Mouse (Mus musculus) embryonic facial prominence, embryonic 14.5 days (tissue): ENCODE results near the gene Gdap2. TPM values are rescaled to one million over a fixed set of nuclear protein-coding genes. Genes with fewer than 3 reads are reported as not detected.

ENCODE experiments used
- ATAC-seq: fragments of 200-750 bp; cut with Nextera tagmentation; 2 replicates; pipeline ENCODE4 v1.8.0; 2017; ENCODE audit warnings: low read depth, moderate number of reproducible peaks, moderate TSS enrichment
- DNase-seq: peaks from one replicate; pipeline ENCODE4 v3.0.0-alpha.2; 2015; ENCODE audit warnings: low spot score
- H3K27ac ChIP-seq: fragments of 300-500 bp; sonication (generic); replicated peaks from 2 replicates; pipeline ENCODE4 v1.5.1; 2014; ENCODE audit warnings: low read depth, mild to moderate bottlenecking, low read length, moderate library complexity
- H3K27me3 ChIP-seq: fragments of 300-500 bp; sonication (generic); replicated peaks from 2 replicates; pipeline ENCODE4 v1.6.1; 2014; ENCODE audit warnings: low read length; ENCODE audit not compliant: control insufficient read depth, insufficient read depth
- H3K36me3 ChIP-seq: fragments of 300-500 bp; sonication (generic); 2 replicates; pipeline ENCODE4 v1.6.1; 2014; ENCODE audit warnings: low read length, mixed read lengths; ENCODE audit not compliant: control insufficient read depth, insufficient read depth
- H3K4me1 ChIP-seq: fragments of 300-500 bp; sonication (generic); 2 replicates; pipeline ENCODE4 v1.6.1; 2014; ENCODE audit warnings: antibody characterized with exemption, low read length; ENCODE audit not compliant: control insufficient read depth, insufficient read depth
- H3K4me2 ChIP-seq: fragments of 300-500 bp; sonication (generic); 2 replicates; pipeline ENCODE4 v1.6.1; 2014; ENCODE audit warnings: low read depth, mild to moderate bottlenecking, low read length, moderate library complexity, mixed read lengths
- H3K4me3 ChIP-seq: fragments of 300-500 bp; sonication (generic); 2 replicates; pipeline ENCODE4 v1.5.1; 2014; ENCODE audit warnings: low read depth, mild to moderate bottlenecking, low read length
- H3K9ac ChIP-seq: fragments of 300-500 bp; sonication (generic); 2 replicates; pipeline ENCODE4 v1.6.1; 2014; ENCODE audit warnings: low read depth, mild to moderate bottlenecking, low read length, moderate library complexity, mixed read lengths
- H3K9me3 ChIP-seq: fragments of 300-500 bp; sonication (generic); 2 replicates; pipeline ENCODE4 v1.6.1; 2016; ENCODE audit warnings: low read length; ENCODE audit not compliant: control insufficient read depth
- WGBS: fragments of 180-500 bp; shearing (Covaris S2); extraction: QIAGEN DNeasy Blood & Tissue Kit; methylation state at CpG from one replicate; pipeline ENCODE4 v1.1.7; 2014; 5-methylcytosine and 5-hydroxymethylcytosine counted together
- polyA plus RNA-seq: library from polyadenylated mRNA; unstranded; fragments of >200 nt; fragmentation: Nextera tagmentation; extraction: Ambion mirVana; gene quantifications from 2 replicates; pipeline ENCODE4 v1.2.1, GENCODE M21; 2014

Gene Gdap2
- polyA plus RNA-seq, 1 experiment from 2014 or later: 33.1 TPM

DNA sequence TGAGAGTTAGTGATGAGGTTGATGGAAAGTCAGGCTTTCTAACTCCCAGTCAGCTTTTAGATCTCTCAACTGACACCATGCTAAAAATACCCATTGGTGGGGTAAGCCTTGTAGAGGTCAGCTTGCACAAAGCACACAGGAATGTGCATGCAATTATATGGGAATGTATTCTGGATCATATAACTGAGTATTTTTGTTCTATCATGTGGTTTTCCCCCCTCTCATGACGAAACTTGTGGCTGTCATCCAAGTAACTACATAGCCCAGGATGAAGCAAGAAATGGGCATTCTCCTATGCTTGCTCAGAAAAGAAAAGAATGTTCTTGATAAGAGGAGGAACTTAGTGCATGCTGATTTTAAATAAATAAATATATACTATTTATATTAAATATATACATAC lies 65.3 kb downstream of the Gdap2 start:
- Histone ChIP-seq H3K36me3 (no peaks in the 10 kb centered on the region), H3K27me3 (no peaks in the 10 kb centered on the region), H3K9ac (no peak overlapping the region), H3K9me3 (no peaks in the 10 kb centered on the region), H3K27ac (no peak overlapping the region), H3K4me2 (no peak overlapping the region), H3K4me1 (no peaks in the 10 kb centered on the region), H3K4me3 (no peak overlapping the region)
- 20% methylated on average over 1 of the region's 1 CpGs for WGBS
- peak; percentile 75 for DNase-seq
- ATAC-seq: peak; percentile 70

DNA sequence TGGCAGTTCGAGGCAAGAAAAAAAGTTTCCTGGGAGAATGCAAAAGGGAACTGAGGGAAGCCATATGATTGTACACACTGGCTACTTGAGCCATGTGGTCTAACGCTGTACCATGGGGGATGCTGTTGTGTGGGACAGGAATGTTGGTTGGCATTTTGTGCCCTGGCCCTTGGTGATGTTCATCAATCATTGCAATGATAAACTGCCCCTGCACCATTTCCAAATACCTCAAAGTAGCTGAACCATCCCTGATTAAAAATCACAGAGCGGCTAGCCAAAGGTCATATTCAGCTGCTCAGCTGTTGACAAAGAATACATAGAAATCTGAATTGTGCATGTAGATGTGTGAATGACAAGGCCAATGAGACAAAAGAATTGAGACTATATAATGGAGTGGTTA lies 66.8 kb downstream of the Gdap2 start:
- DNase-seq (no peak), ATAC-seq (no peak)
- no peak overlapping the region for H3K4me3 ChIP-seq
- H3K36me3 ChIP-seq: no peaks in the 10 kb centered on the region
- H3K27ac ChIP-seq: no peak overlapping the region
- no peak overlapping the region for H3K4me2 ChIP-seq
- no peaks in the 10 kb centered on the region for H3K4me1 ChIP-seq
- no peaks in the 10 kb centered on the region for H3K27me3 ChIP-seq
- 75% methylated on average over 3 of the region's 3 CpGs for WGBS
- H3K9ac ChIP-seq: no peak overlapping the region
- no peaks in the 10 kb centered on the region for H3K9me3 ChIP-seq

DNA sequence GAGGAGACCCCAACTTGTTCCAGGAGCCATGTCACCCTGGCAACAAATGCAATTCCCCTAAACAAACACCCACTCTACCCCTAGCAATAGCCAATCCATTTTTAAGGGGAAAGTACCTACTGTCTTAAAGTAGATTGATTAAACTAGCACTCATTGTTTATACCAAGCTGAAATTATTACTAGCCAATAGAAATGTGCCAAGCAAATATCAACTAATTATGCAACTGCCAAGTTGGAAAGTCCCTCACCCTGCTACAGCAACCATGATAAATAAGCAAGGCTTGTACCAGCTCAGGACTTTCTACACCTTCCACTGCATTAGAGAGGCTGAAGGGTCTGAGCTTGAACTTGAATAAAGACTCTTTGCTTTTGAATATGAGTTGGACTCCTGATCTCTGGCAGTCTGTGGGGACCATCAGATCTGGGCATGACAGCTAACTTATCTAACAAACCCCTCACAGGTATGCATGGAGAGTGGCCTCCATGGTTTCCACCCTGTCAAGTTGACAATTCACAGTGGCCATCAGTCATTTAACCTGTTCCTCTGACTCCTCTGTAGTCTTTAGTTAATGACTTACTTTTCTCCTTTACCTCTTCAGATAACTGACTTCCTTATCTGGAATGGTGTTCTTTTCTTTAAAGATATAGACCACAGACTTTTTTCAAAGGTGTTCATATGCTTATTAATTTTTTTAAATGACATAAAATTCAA lies 74.7 kb downstream of the Gdap2 start:
- Histone ChIP-seq H3K36me3 (no peaks in the 10 kb centered on the region), H3K4me1 (no peaks in the 10 kb centered on the region), H3K4me3 (no peak overlapping the region), H3K9ac (no peak overlapping the region), H3K9me3 (no peaks in the 10 kb centered on the region), H3K27ac (no peak overlapping the region), H3K4me2 (no peak overlapping the region), H3K27me3 (no peaks in the 10 kb centered on the region)
- ATAC-seq: no peak
- no peak for DNase-seq

DNA sequence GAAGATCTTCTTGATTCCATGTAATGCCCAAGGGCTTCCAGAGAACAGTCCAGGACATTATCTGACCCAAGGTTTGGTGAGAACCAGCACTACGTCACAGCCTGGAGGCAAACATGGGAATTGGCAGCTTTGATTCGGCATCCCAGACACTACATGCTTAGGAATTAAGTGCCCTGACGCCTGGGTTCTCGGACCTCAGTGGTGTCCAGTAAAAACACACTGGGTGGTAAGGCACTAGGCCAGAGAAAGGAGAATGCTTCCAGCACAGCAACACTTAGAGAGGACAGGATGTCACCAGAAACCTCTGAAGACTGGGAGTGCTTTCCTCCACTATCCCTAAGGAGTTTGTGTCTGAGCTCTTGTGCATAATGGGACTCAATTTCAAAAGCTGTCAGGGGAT lies 80.0 kb downstream of the Gdap2 start:
- no peaks in the 10 kb centered on the region for H3K27me3 ChIP-seq
- H3K36me3 ChIP-seq: no peaks in the 10 kb centered on the region
- no peaks in the 10 kb centered on the region for H3K4me1 ChIP-seq
- DNase-seq (no peak), ATAC-seq (no peak)
- no peak overlapping the region for H3K9ac ChIP-seq
- H3K9me3 ChIP-seq: no peaks in the 10 kb centered on the region
- H3K27ac ChIP-seq: no peak overlapping the region
- H3K4me2 ChIP-seq: no peak overlapping the region
- H3K4me3 ChIP-seq: no peak overlapping the region
- WGBS: 79% methylated on average over 4 of the region's 4 CpGs

DNA sequence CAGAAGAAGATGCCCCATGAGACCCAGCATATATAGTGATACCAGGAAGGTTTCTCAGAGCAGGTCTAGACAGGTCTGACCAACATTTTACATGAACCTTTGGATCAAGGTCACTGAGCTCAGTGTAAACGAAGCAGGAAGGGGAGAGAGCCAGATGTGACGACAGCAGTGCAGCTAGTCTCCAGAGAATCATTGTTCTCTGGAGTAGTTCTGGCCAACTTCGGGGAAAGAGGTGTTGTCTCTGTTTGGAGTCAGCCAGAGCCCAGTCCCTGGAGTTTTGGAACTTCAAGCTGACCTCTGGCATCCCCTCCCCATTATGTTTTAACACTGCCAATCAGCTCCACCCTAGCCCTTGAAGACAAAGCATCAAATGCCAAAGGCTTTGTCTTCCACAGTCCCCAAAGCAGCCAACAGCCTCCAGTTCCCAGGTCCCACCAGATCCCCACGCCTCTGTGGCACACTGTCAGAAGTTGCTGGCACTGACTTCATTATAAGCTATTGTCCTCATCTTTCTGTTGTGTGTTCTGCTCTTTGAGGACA lies 84.2 kb downstream of the Gdap2 start:
- DNase-seq (no peak), ATAC-seq (no peak)
- WGBS: 38% methylated on average over 3 of the region's 4 CpGs
- Histone ChIP-seq H3K9me3 (no peaks in the 10 kb centered on the region), H3K36me3 (no peaks in the 10 kb centered on the region), H3K4me2 (no peak overlapping the region), H3K9ac (no peak overlapping the region), H3K4me1 (no peaks in the 10 kb centered on the region), H3K4me3 (no peak overlapping the region), H3K27me3 (no peaks in the 10 kb centered on the region), H3K27ac (no peak overlapping the region)

Other genes with a start within 250 kb of the Gdap2 start
- 37.2 and 43.5 TPM in 2 replicates for gene Wdr3, start within 50 bp of the Gdap2 start, polyA plus RNA-seq